Mouse (Mus musculus) ES-Bruce4 (cell line): ENCODE measurements around the gene Dusp21. TPM values are rescaled to one million over a fixed set of nuclear protein-coding genes. Genes with fewer than 3 reads are reported as not detected.

Experiments
- H3K27ac ChIP-seq: 2 replicates; pipeline ENCODE4 v1.5.1; 2012; ENCODE audit warnings: low read length, inconsistent platforms; ENCODE audit not compliant: insufficient read depth
- H3K27me3 ChIP-seq: 2 replicates; pipeline ENCODE4 v1.6.1; 2012; ENCODE audit warnings: mild to moderate bottlenecking, low read length, inconsistent platforms; ENCODE audit not compliant: control insufficient read depth, poor library complexity, insufficient read depth, severe bottlenecking
- H3K36me3 ChIP-seq: 2 replicates; pipeline ENCODE4 v1.6.1; 2012; ENCODE audit warnings: inconsistent platforms, mild to moderate bottlenecking, low read length, moderate library complexity; ENCODE audit not compliant: control insufficient read depth, poor library complexity, insufficient read depth, severe bottlenecking
- H3K4me1 ChIP-seq: one replicate; pipeline ENCODE4 v1.8.1; 2011; ENCODE audit warnings: low read length; ENCODE audit not compliant: control insufficient read depth, insufficient read depth
- H3K4me3 ChIP-seq: 2 replicates; pipeline ENCODE4 v1.5.1; 2011; ENCODE audit warnings: low read depth, mild to moderate bottlenecking, low read length
- H3K9ac ChIP-seq: 2 replicates; pipeline ENCODE4 v1.6.1; 2012; ENCODE audit warnings: low read depth, mild to moderate bottlenecking, inconsistent platforms; ENCODE audit not compliant: poor library complexity, severe bottlenecking
- H3K9me3 ChIP-seq: replicated peaks from 2 replicates; pipeline ENCODE4 v1.6.1; 2012; ENCODE audit warnings: mild to moderate bottlenecking, low read length, inconsistent platforms; ENCODE audit not compliant: control insufficient read depth, poor library complexity, insufficient read depth, severe bottlenecking
- CTCF ChIP-seq: IDR thresholded peaks from one replicate; pipeline ENCODE4 v1.8.1; 2011; ENCODE audit warnings: low read depth, low read length
- EP300 ChIP-seq: IDR thresholded peaks from 2 replicates; pipeline ENCODE4 v1.6.1; 2011; ENCODE audit warnings: low read depth, low read length; ENCODE audit not compliant: insufficient read depth
- POLR2A ChIP-seq: IDR thresholded peaks from one replicate; pipeline ENCODE4 v1.8.1; 2011; ENCODE audit warnings: low read length; ENCODE audit not compliant: insufficient read depth
- polyA plus RNA-seq: library from polyadenylated mRNA; stranded (reverse); fragments of >200 nt; gene quantifications from 2 replicates; pipeline ENCODE4 v1.2.4, GENCODE M21; 2011; ENCODE audit warnings: low read depth; ENCODE audit not compliant: missing spikeins, insufficient read depth, insufficient read length

Gene Dusp21
- polyA plus RNA-seq, 1 experiment, result not detected

DNA sequence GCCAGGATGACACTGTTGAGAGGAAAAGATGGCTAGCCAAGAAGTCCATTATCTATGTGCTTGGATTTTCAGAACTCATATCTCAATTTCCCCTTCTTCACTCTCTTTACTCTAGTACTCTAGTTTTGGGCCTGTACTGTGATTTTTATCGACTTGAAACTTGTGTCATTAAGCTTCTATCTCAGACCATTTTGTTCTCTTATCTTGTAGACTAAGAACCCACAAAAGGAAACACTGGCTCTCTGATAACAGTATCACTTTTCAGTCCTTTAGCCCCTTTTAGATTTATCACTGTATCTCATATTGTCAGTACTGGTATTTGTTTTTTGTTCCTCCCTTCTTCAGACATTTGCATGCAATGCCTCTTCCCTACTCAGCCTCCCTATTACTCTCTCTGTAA, 33.8 kb downstream of the Dusp21 start:
- Histone ChIP-seq H3K36me3 (no peaks in the 10 kb centered on the region), H3K27me3 (no peaks in the 10 kb centered on the region), H3K4me1 (no peaks in the 10 kb centered on the region), H3K9ac (no peak overlapping the region), H3K27ac (no peak overlapping the region), H3K9me3 (no peaks in the 10 kb centered on the region), H3K4me3 (no peak overlapping the region)
- TF ChIP-seq POLR2A (no peak), CTCF (no peak), EP300 (no peak)

DNA sequence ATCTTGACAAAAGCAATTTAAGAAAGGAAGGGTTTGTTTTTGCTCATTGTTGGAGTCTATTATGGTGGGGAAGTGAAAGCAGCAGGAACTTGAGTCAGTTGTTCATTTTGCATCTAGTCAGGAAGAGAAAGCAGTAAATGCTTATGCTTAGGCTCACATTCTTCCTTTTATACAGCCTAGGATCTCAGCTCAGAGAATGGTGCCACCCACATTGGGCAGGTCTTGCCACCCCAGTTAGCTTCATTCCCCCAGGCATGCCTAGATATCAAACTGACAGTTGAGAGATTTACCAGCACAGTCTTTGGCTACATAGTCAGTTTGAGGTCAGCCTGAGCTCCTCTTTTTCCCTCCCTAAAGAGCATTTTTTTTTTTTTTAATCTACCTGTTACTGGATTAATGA, 41.5 kb downstream of the Dusp21 start:
- H3K27me3 ChIP-seq, result no peaks in the 10 kb centered on the region
- no peaks in the 10 kb centered on the region for H3K9me3 ChIP-seq
- no peak overlapping the region for H3K27ac ChIP-seq
- H3K36me3 ChIP-seq, result no peaks in the 10 kb centered on the region
- no peaks in the 10 kb centered on the region for H3K4me1 ChIP-seq
- no peak overlapping the region for H3K4me3 ChIP-seq
- TF ChIP-seq CTCF (no peak), EP300 (no peak)
- no peak overlapping the region for H3K9ac ChIP-seq

DNA sequence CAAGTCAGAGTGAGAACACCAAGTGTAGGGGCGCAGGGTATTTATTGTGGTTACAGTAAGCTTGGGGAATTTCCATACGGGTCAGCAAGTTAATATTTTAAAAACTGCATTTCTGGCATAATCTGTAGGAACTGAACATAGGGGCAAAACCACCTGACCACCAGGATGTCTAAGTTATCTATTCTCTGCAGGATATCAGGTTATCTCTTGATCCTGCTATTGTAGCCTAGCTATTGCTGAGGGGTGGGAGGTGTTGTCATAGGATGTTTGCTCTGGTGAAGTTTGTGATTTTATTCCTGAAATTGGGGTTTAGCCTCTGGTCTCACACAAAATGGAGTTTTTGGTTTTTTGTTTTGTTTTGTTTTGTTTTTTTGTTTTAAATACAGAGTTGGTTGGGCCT, 42.6 kb downstream of the Dusp21 start:
- Histone ChIP-seq H3K9me3 (no peaks in the 10 kb centered on the region), H3K27ac (no peak overlapping the region), H3K36me3 (no peaks in the 10 kb centered on the region), H3K27me3 (no peaks in the 10 kb centered on the region), H3K9ac (no peak overlapping the region), H3K4me3 (no peak overlapping the region), H3K4me1 (no peaks in the 10 kb centered on the region)
- TF ChIP-seq CTCF (no peak), POLR2A (no peak), EP300 (no peak)

Other genes with a start within 250 kb of the Dusp21 start
- 49.5 and 55.9 TPM in 2 replicates for gene Kdm6a, start 16.7 kb downstream of the Dusp21 start, polyA plus RNA-seq